Mouse (Mus musculus): ENCODE measurements around the gene Ralgps1.

Gene Ralgps1

DNA sequence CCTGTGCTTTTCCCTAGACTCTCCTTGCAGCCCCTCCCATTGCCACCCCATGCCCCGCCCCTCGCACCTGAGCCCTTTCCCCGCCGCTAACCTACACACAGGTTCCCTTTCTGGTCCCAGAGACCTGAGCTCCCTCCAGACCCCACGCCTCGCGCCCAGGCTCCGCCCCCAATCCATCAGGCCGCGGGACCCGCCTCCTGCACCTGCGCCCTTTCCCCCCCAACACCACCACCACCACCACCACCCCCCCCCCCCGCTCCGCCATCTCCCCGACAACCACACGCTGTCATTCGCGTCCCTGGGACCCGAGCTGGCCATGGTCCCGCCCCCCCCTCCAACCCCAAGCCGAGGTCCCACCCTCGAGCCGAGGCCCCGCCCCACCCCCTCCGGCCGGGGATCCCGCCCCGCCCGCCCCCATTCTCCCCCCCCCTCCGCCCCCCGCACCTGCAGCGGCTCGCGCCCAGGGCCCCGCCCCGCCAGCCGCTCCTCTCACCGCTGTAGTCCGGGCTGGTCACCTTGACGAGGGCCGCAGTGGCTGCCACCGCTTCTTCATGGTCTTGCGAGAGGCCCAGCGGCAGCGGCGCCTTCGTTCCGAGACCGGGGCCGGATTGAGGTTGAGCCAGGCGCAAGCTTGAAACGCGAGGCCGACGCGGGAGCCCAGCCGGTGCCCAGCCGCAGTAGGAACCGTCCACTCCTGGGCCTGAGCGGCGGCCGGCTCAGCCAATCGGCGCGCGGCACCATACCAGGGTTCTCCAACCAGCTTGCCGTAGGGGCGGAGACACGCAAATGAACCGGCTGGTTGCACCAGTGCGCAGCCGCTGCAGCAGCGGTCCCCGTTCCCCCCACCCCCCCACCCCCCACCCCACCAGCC is at the start of gene Ralgps1:
Ralgps1 (minus strand) TSS at position 710 of the 871 bp plus-strand sequence.
- DNase-seq (ENCODE audit: low read depth, low spot score), result peak; percentile 72

DNA sequence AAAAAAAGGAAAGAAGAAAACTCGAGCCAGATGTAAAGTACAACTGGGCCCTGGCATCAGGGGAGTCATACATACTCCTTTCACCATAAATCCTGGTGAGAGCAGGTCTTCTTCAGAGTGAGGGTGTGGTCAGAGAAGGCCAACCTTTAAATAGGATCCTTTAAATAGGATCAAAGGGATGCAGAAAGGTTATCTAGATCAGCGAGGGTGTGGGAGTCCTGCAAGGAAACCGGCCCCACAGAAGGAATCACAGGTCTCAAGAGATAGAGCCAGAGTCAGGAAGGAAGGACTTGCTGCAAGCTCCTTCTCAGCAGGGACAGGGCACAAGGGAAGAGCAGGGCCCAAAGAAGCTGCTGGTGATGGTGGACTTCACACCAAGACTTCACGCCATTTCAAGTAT is 46.2 kb upstream of the Ralgps1 start:
- DNase-seq (ENCODE audit: low read depth, low spot score), result no peak

DNA sequence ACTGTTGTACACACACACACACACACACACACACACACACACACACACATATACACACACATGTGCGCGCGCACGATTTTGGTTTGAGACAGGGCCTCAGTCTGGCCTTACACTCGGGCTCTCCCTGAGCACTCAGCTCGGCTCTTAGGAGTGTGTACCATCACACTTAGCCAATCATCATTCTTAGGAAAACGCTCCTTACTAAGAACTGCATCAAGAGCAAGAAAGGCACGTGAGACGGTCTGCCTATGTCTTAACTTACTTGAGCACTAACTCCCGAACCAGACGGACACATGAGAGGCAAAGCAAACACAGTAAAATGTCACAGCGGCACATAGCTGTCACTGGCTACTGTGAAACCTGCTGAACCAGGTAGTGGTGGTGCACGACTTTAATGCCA is 42.7 kb upstream of the Ralgps1 start:
- DNase-seq (ENCODE audit: low read depth, low spot score), result no peak

DNA sequence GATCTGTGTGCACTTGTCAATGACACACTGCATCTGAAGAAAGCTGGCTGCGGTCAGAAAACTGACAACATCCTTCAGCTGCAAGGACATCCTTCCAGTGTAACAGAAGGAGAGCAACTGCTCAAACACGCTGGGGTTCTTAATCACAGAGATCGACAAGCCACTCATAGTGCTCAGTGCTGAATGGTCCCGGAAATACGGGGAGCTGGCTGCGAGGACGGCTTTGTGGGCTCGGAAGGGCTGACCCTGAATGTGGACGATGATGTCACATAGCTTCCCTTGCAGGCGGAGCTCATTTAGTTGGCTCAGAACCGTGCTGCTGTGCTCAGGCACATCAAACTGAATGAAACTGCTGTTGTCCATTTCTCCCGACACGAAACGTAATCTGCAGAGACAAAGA is 40.8 kb upstream of the Ralgps1 start:
- DNase-seq (ENCODE audit: low read depth, low spot score), result no peak

DNA sequence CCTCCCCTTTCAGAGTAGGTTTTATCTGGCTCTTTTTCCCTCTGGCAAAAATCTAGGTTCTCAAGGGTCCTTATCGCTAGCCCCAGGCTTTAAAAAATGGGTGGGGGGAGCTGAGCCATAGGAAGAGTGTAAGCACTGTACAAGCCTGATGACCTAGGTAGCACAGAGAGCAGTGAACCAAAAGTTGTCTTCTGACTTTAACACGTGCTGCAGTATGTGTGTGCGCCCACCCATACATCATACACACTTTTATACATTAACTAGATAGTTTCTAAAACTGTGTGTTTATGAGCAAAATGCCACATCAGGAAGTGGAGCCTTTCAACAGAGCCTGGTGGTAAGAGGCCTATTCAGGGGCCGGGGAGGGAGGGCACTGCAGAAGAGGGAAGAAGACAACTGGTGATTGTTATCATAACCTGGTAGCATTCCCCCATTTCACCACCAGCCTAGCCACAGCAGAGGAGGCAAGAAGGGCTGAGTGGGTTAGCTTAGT is 32.3 kb upstream of the Ralgps1 start:
- no peak for DNase-seq (ENCODE audit: low read depth, low spot score)

DNA sequence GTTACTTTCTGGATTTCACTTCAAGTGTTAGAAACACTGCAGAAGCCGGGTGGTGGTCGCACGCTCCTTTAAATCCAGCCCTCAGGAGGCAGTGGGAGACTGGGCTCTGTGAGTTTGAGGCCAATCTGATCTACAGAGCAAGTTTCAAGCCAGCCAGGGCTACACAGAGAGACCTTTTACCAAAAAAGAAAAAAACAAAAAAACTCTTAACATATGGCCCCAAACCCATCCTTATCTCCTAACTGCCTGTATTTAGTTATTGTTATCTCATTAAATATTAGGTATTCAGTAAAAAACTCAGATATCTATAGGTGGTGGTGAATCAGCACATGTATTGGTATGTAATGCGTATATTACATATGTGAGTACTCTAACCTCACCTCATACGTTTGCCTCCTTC is 31.4 kb upstream of the Ralgps1 start:
- DNase-seq (ENCODE audit: low read depth, low spot score), result no peak

DNA sequence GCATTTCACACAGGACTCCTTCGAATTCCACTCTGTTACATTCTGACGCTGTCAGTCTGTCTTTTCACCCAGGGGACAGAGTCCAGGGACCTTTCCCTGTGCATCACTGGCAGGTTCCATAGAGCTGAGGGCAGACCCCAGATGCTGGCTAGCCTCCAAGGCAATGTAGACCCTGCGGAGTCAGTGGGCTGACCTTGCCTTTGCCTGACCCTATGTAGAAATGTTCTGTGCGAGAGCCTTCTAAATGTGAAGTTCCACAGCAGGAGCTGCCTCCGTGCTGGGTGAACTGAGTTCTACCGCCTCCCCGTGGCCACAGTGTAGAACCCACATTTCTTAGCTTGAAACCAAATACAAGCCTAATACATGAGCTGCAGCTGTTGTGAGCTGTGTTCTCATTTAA is 30.9 kb upstream of the Ralgps1 start:
- peak; percentile 31 for DNase-seq (ENCODE audit: low read depth, low spot score)

DNA sequence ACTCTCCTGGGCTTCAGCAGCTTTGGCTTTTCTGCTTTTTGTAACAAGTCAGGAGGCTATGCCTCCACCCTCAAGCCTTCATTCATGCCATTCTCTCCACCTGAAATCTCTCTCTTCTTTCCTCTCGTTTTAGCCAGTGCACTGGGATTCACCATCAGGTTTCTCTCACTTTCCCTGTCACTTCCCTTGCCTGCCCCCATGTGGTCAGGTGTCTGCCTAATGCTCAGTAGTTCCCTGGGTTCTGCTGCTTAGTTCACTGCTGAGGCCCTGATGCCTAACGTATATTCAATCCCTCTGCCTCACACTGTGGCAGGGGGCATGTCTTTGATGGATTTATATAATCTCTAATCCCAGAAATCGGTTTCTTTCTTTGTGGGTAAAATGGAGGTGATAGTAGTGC is 29.9 kb upstream of the Ralgps1 start:
- no peak for DNase-seq (ENCODE audit: low read depth, low spot score)

DNA sequence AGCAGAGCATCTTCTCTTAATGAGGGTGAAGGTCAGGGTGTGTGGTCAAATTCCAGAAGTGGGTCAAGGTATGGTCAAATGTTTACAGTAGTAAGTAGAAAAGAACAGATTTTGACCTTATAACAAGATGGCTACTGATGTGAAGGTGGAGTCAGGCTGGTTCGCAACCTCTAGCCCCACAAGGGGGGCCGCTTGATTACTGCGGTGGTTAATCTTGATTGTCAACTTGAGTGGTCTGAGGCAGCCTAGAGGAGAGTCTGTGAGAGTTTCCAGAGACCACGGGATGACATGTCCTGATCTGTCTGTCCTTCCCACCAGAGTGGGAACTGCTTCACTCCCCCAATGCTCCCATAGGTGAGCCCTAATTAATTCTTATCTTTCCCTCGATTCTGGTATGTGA is 29.3 kb upstream of the Ralgps1 start:
- no peak for DNase-seq (ENCODE audit: low read depth, low spot score)

DNA sequence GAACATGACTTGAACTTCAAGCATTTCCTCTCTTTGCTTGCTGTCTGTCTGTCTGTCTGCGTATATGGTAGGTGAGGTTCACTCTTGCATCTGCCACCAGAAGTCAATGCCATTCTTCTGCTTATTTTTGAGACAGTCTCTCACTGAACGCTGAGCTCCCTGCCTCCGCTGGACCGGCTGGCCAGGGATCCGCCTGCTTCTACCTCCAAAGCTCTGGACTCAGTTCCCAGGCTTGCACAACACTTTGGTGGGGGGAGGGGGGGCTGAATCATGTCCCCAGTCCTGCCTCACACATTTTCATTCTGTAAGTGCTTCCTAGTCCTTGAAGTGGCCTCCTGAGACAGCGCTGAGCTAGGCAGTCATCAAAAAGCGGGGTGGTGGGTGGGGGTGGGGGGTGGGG is 27.8 kb upstream of the Ralgps1 start:
- DNase-seq (ENCODE audit: low read depth, low spot score), result no peak

DNA sequence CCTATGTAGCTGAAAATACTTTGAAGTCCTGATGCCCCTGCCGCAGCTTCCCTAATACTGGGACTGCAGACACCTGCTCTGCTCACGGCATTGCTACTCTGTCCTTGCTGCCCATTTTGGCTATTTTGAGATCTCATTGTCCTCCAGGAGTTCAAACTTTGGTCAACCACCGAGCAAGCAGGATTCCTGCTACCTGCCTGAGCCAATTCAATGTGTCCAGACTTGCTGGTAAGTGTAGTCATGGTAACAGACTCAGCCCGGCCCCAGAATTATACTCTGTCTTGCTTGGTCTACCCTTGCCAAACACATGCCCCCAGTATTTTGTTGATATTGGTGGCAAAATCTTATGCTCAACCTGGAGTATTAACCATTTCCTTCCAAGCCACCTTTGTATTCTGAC is 25.8 kb upstream of the Ralgps1 start:
- DNase-seq (ENCODE audit: low read depth, low spot score), result no peak

DNA sequence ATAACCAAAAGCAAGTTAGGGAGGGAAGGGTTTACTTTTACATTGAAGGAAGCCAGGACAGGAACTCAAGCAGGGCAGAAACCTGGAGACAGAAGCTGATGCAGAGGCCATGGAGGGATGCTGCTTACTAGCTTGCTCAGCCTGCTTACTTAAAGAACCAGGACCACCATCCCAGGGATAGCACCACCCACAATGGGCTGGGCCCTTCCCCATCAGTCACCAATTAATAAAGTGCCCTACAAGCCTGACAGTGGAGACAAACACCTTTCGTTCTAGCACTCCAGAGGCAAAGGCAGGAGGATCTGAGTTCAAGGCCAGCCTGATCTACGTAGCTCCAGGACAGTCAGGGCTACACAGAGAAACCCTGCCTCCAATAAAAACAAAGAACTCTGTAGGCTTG is 23.8 kb upstream of the Ralgps1 start:
- no peak for DNase-seq (ENCODE audit: low read depth, low spot score)

DNA sequence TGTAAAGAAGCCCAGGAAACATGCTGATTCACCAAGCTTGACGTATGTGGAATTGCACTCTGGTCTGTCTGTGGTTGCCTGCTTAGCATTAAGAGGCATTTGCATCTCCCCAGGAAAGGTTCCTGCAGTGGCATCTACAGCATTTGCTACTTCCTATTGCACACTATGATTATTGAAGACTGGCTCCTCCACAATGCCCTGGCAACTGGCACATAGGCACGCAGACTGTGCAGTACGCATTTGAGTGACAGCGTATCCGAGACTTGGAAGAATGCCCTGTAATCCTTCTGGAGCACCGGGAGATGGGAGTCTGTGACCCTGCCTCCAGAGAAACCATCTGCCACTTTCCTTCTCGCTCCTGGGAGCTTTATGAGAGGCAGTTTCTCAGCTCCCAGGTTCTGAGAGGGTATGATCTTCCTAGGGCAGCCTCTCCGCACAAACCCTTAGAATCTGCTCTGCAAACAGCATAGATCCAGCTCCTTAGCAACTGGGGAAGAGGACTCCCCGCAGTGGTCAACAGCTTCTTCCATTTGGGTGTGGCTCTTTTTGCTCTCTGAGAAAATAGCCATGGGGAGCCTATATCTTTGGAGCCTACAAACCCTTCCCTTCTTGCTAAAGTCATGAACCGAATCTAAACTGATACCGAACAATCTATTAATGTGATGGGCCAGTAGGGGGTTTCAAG is 22.8 kb upstream of the Ralgps1 start:
- no peak for DNase-seq (ENCODE audit: low read depth, low spot score)

DNA sequence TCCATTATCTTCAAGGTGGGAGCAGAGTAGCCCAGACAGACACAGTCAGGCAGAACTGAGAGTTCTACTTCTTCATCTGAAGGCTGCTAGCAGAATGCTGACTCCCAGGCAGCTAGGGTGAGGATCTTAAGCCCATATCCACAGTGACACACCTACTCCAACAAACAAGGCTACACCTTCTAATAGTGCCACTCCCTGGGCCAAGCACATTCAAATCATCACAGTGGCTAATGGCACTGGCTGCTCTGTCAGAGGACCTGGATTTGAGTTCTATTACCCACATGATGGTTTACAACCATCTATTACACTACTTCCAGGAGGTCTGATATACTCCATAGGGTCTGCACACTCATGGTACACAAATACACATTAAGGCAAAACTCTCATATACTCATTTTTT is 21.7 kb upstream of the Ralgps1 start:
- DNase-seq (ENCODE audit: low read depth, low spot score), result no peak

DNA sequence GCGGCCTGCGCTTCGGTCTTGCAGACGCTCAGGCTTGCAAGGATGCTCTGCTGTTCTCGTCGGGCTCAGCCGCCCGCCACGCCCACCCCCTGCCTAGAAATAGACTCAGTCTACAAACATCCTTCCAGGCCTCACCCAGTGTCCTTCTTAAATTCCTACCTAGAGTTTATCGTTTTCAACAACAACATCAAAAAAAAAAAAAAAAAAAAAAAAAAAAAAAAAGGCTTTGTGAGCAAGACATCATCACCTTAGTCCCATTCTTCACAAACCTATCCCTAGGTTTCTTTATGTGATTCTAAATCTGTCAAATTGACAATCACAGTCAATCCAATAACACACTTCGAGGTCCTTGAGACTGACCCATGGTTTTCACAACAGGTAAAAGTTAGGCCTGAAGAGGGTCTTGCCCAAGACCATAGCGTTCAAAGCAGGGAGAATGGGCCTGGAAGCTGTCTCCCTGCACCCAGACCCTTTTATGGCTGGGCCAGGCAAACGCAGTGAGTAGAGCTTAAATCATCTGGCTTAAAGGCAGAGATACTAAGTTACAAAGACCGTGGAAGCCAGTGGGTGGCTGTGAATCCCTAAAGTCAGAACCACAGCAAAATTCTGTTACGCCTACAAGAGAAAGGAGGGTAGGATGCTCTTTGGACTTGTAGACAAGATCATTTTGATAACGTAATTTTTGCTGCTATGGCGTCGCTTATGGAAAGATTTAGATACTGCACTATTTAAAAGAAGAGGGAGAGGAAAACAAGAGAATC is 542 bp upstream of the Ralgps1 start:
- DNase-seq (ENCODE audit: low read depth, low spot score), result no peak

DNA sequence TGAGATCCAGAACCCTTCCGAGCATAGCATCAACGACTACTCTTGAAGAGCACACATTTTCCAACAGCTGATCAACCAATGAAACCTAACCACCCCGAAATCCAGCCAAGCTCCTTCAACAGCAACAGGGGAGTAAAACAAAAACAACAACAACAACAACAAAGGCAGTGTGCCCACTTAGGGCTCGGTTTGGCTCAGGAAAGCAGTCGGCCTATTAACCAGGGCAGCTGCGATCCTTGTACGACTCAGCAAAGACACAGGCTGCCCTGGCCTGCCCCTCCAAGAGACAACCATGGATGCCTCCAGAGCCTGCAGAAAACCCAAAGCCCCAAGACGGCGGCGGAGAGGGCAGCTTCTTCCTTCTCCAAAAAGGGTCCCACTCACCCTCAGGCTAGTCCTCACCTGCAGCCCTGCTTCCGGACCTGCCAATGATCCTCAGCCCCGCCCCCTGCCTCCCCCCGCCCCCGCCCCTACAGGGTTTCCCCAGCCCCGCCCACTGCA is 960 bp downstream of the Ralgps1 start:
- no peak for DNase-seq (ENCODE audit: low read depth, low spot score)

DNA sequence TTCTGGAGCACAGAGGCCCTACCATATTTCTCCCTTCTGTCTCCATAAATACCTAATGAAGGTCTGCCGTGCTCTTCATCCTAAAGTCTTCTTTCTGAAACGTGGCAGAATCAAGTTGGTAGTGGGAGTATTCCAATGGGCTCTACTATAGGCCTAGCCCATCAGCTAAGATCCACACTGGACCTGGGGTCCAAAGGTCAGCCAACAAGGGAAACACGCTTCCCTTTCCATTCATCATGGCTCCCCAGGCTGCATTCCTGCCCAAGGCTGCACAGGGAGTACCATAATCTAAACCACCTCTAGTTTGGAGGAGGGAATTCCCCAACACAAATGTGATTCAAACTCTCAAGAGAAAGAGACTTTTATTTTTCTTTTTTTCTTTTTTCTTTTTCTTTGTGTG is 1.8 kb downstream of the Ralgps1 start:
- DNase-seq (ENCODE audit: low read depth, low spot score), result no peak

DNA sequence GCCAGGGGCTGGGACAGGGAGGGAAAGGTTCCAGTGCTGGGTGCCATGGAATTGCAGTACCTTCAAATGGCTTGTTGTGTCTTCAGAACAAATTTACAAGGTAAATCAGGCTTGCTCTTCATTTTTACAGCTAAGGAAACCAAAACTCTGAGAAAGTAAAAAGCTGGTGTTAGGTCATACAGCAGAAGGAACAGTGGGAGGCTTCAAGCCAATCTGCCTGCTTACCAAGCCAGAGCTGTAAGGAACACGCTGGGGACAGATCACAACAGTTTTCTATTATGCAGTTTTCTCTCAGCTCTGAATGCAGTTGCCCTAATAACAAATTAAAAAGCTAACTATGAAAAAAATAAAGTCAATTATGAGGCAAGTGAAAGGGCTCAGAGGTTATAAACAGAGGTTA is 2.8 kb downstream of the Ralgps1 start:
- no peak for DNase-seq (ENCODE audit: low read depth, low spot score)

DNA sequence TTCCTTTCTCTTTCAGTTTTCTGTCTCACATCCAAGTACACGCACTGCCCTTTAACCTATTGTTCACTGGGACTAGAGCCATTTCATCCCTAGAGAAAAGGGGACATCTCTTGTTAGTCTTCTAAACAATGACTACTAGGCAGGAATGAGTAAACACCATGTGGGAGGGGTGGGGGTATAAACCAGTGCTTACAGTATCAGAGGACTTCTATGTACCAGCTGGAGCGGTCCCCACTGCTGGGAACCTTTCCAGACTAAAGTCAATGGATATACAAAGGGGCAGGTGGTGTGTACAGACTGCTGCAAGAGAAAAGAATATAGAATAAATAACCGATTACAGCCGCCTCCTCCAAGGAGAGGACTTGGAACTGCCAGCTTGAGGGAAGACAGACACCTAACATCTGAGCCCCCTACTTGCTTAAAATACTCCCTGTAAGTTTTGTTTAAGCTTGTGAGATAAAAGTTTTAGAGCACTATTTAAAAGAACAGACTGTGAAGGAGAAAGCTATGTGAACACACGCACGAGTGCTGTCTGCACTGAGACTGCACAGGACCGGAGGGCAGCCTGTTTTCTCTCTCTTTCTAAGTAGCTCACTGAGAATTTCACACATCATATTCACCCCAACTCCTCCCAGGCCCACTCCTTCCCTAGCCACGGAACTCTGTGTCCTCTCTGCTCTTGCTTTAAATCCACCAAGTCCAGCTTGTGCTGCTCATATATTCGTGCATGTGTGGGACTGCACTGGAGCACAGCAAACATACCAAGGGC is 5.4 kb downstream of the Ralgps1 start:
- no peak for DNase-seq (ENCODE audit: low read depth, low spot score)

DNA sequence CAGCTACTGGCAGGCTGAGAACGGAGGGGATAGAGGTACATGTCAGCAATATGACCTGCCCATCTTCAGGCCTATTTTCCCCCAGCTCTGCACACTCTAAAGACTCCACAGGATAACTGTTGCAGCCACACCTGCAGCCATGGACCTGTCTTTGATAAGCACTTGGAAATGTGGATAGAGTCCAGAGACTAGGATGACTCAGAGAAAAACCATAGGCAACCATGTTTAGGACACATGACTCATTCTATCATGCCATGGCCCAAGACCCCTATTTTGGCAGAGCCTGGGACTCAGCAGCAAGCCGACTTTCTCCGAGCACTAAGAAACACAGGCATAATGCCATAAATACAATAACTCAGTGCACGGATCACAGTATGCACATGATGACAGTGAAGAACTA is 6.6 kb downstream of the Ralgps1 start:
- DNase-seq (ENCODE audit: low read depth, low spot score), result no peak

DNA sequence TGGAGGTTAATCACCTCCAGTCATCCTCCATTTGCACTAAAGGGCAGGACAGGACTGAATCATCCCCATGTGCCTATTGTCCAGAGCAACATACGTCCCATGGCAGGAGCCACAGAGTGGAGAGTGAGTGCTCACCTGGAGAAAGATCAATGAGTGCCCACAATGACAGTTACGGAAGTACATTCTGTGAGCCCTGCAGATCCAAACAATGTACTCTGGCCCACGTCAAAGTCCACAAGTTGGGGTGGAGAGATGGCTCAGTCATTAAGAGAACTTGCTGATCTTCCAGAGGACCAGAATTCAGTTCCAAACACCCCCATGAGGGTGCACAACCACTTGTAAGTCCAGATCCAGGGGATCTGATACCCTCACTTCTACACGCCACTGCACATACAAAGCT is 7.4 kb downstream of the Ralgps1 start:
- DNase-seq (ENCODE audit: low read depth, low spot score), result no peak

Measured in WW6 (cell line).